Mouse (Mus musculus): ENCODE measurements around the gene Ralgps1. TPM values are rescaled to one million over a fixed set of nuclear protein-coding genes. Genes with fewer than 3 reads are reported as not detected.

Gene Ralgps1
- total and polyA plus RNA-seq, 3 experiments: 0.62 to 2.1 (median 1.5) TPM

- Histone ChIP-seq H3K27me3 (replicated peaks) (no peaks in the 10 kb centered on the region), H3K9me3 (replicated peaks; ENCODE audit: low read length) (no peaks in the 10 kb centered on the region), H3K4me2 (ENCODE audit: insufficient read depth, low read depth, poor library complexity, severe bottlenecking) (no peak overlapping the region), H3K79me2 (replicated peaks; ENCODE audit: control insufficient read depth, extremely low read depth, insufficient read depth, poor library complexity, severe bottlenecking) (no peaks in the 10 kb centered on the region), H3K4me3 (replicated peaks in 1 of 3; ENCODE audit: low read depth in 2 of 3, low read length in 2 of 3, poor library complexity in 1 of 3) (no peak overlapping the region), H3K4me1 (ENCODE audit: control insufficient read depth in 1 of 2, insufficient read depth in 2 of 2) (peaks cover 0 to 13% of the 10 kb centered on the region in 2 experiments; a peak in 1 of 4 replicates), H3K36me3 (replicated peaks in 1 of 2; ENCODE audit: control insufficient read depth in 1 of 2, insufficient read depth in 1 of 2, low read length in 1 of 2) (no peaks in the 10 kb centered on the region), H3K9ac (ENCODE audit: insufficient read depth, low read depth) (no peak overlapping the region), H3K27ac (ENCODE audit: insufficient read depth, low read depth) (no peak overlapping the region)
- in situ Hi-C loops (cut with MboI; ENCODE audit: low pct_ligation_motif_present, low pct_unique_long_range_greater_than_20kb, low sequenced_read_pairs) (no loop called here), dilution Hi-C loops (cut with MboI; ENCODE audit: extremely low pct_ligation_motif_present, extremely low pct_unique_long_range_greater_than_20kb, low sequenced_read_pairs) (no loop called here)
- DNase-seq (ENCODE audit: extremely low read depth): no peak
- no peak for TF ChIP-seq SIN3A (IDR thresholded peaks at IDR 0.05; ENCODE audit: low read length)
- TF ChIP-seq UBTF (IDR thresholded peaks at IDR 0.05; ENCODE audit: low read depth, low read length): no peak
- no peak for TF ChIP-seq TBP (conservative IDR thresholded peaks at IDR 0.05; ENCODE audit: low read depth, low read length)
- TF ChIP-seq ZC3H11A (IDR thresholded peaks at IDR 0.05; ENCODE audit: low read depth, low read length): no peak
- no peak for TF ChIP-seq IRF4 (IDR thresholded peaks at IDR 0.05; ENCODE audit: low read depth, low read length)
- TF ChIP-seq JUN (IDR thresholded peaks at IDR 0.05; ENCODE audit: insufficient read depth, low read depth, low read length): no peak
- TF ChIP-seq NRF1 (IDR thresholded peaks at IDR 0.05; ENCODE audit: low read depth, low read length): no peak
- no peak for TF ChIP-seq SMC3 (IDR thresholded peaks at IDR 0.05; ENCODE audit: low read depth, low read length)
- no peak for TF ChIP-seq RAD21 (IDR thresholded peaks at IDR 0.05; ENCODE audit: low read depth, low read length)
- no peak for TF ChIP-seq CHD2 (IDR thresholded peaks at IDR 0.05; ENCODE audit: low read length)
- TF ChIP-seq MAZ (IDR thresholded peaks at IDR 0.05; ENCODE audit: low read depth, low read length): no peak
- no peak for TF ChIP-seq POLR2AphosphoS2 (IDR thresholded peaks at IDR 0.05; ENCODE audit: low read depth, low read length)
- TF ChIP-seq CHD1 (IDR thresholded peaks at IDR 0.05; ENCODE audit: low read depth, low read length): no peak
- TF ChIP-seq ELF1 (IDR thresholded peaks at IDR 0.05; ENCODE audit: low read depth, low read length): no peak
- no peak for TF ChIP-seq HCFC1 (IDR thresholded peaks at IDR 0.05; ENCODE audit: low read depth, low read length)
- TF ChIP-seq JUND (conservative IDR thresholded peaks at IDR 0.05; ENCODE audit: low read depth, low read length): no peak
- no peak for TF ChIP-seq MAFK (IDR thresholded peaks at IDR 0.05; ENCODE audit: insufficient replicate concordance, low read length)
- TF ChIP-seq EP300 (IDR thresholded peaks at IDR 0.05; ENCODE audit: low read length): no peak
- TF ChIP-seq TCF12 (IDR thresholded peaks at IDR 0.05; ENCODE audit: low read depth, low read length): no peak
These were observed 153.9 kb downstream of the Ralgps1 start for GRCm38 (mm10) chr2:33217425-33217794.

GRCm38 (mm10) chr2:33216645-33217424, 154.5 kb downstream of the Ralgps1 start:
- no peaks in the 10 kb centered on the region for H3K27me3 ChIP-seq (replicated peaks)
- DNase-seq (ENCODE audit: extremely low read depth): no peak
- H3K9ac ChIP-seq (ENCODE audit: insufficient read depth, low read depth): no peak overlapping the region
- TF ChIP-seq CTCF (conservative IDR thresholded peaks at IDR 0.05 in 1 of 2, IDR thresholded peaks at IDR 0.05 in 1 of 2; ENCODE audit: low read depth in 2 of 2, low read length in 2 of 2) (no peak), NELFE (IDR thresholded peaks at IDR 0.05; ENCODE audit: low read depth, low read length) (no peak), MAX (IDR thresholded peaks at IDR 0.05; ENCODE audit: low read length) (no peak), NRF1 (IDR thresholded peaks at IDR 0.05; ENCODE audit: low read depth, low read length) (no peak), E2F4 (IDR thresholded peaks at IDR 0.05; ENCODE audit: insufficient replicate concordance, low read depth, low read length) (no peak), JUN (IDR thresholded peaks at IDR 0.05; ENCODE audit: insufficient read depth, low read depth, low read length) (no peak), ETS1 (conservative IDR thresholded peaks at IDR 0.05; ENCODE audit: low read depth, low read length) (no peak)
- dilution Hi-C loops (cut with MboI; ENCODE audit: extremely low pct_ligation_motif_present, extremely low pct_unique_long_range_greater_than_20kb, low sequenced_read_pairs): no loop called here
- H3K4me3 ChIP-seq (replicated peaks in 1 of 3; ENCODE audit: low read depth in 2 of 3, low read length in 2 of 3, poor library complexity in 1 of 3): no peak overlapping the region
- no peak overlapping the region for H3K4me2 ChIP-seq (ENCODE audit: insufficient read depth, low read depth, poor library complexity, severe bottlenecking)
- H3K36me3 ChIP-seq (replicated peaks in 1 of 2; ENCODE audit: control insufficient read depth in 1 of 2, insufficient read depth in 1 of 2, low read length in 1 of 2): no peaks in the 10 kb centered on the region
- no peak overlapping the region for H3K27ac ChIP-seq (ENCODE audit: insufficient read depth, low read depth)
- in situ Hi-C loops (cut with MboI; ENCODE audit: low pct_ligation_motif_present, low pct_unique_long_range_greater_than_20kb, low sequenced_read_pairs): no loop called here
- H3K9me3 ChIP-seq (replicated peaks; ENCODE audit: low read length): no peaks in the 10 kb centered on the region
- peaks cover 0 to 13% of the 10 kb centered on the region in 2 experiments; a peak in 1 of 4 replicates for H3K4me1 ChIP-seq (ENCODE audit: control insufficient read depth in 1 of 2, insufficient read depth in 2 of 2)
- H3K79me2 ChIP-seq (replicated peaks; ENCODE audit: control insufficient read depth, extremely low read depth, insufficient read depth, poor library complexity, severe bottlenecking): no peaks in the 10 kb centered on the region

All from CH12.LX (cell line).